Mouse (Mus musculus) heart, embryonic 12.5 days (tissue): ENCODE results near the gene Fgl2. TPM values are rescaled to one million over a fixed set of nuclear protein-coding genes. Genes with fewer than 3 reads are reported as not detected.
A peak's percentile ranks its signal among the peaks of the same experiment; 100 is the strongest.

Experiments used
- ATAC-seq: fragments of 200-750 bp; cut with Nextera tagmentation; 2 replicates; pipeline ENCODE4 v1.8.0; 2017; ENCODE audit warnings: moderate TSS enrichment, moderate library complexity; ENCODE audit not compliant: insufficient number of reproducible peaks, low FRiP score
- H3K27ac ChIP-seq: fragments of 300-500 bp; sonication (generic); 2 replicates; pipeline ENCODE4 v1.5.1; 2016; ENCODE audit warnings: mild to moderate bottlenecking, moderate library complexity; ENCODE audit not compliant: poor library complexity, severe bottlenecking
- H3K27me3 ChIP-seq: fragments of 300-500 bp; sonication (generic); replicated peaks from 2 replicates; pipeline ENCODE4 v1.6.1; 2016; ENCODE audit warnings: mild to moderate bottlenecking, moderate library complexity
- H3K36me3 ChIP-seq: fragments of 300-500 bp; sonication (generic); 2 replicates; pipeline ENCODE4 v1.6.1; 2016; ENCODE audit warnings: mild to moderate bottlenecking, moderate library complexity
- H3K4me1 ChIP-seq: fragments of 300-500 bp; sonication (generic); replicated peaks from 2 replicates; pipeline ENCODE4 v1.6.1; 2016; ENCODE audit warnings: mild to moderate bottlenecking
- H3K4me2 ChIP-seq: fragments of 300-500 bp; sonication (generic); 2 replicates; pipeline ENCODE4 v1.6.1; 2016; ENCODE audit warnings: mild to moderate bottlenecking, moderate library complexity
- H3K4me3 ChIP-seq: fragments of 300-500 bp; sonication (generic); 2 replicates; pipeline ENCODE4 v1.5.1; 2016; ENCODE audit warnings: mild to moderate bottlenecking
- H3K9ac ChIP-seq: fragments of 300-500 bp; sonication (generic); 2 replicates; pipeline ENCODE4 v1.6.1; 2016; ENCODE audit warnings: mild to moderate bottlenecking, moderate library complexity
- H3K9me3 ChIP-seq: fragments of 300-500 bp; sonication (generic); replicated peaks from 2 replicates; pipeline ENCODE4 v1.6.1; 2016; ENCODE audit warnings: mild to moderate bottlenecking, moderate library complexity
- WGBS: fragments of 180-500 bp; shearing (Covaris S2); methylation state at CpG from one replicate; pipeline ENCODE4 v1.1.7; 2016; 5-methylcytosine and 5-hydroxymethylcytosine counted together
- polyA plus RNA-seq: library from polyadenylated mRNA; unstranded; fragments of >200 nt; fragmentation: Nextera tagmentation; extraction: Ambion mirVana; gene quantifications from 2 replicates; pipeline ENCODE4 v1.2.1, GENCODE M21; 2016

The Fgl2 gene
- polyA plus RNA-seq, 1 experiment from 2014 or later, result 34.2 TPM

DNA sequence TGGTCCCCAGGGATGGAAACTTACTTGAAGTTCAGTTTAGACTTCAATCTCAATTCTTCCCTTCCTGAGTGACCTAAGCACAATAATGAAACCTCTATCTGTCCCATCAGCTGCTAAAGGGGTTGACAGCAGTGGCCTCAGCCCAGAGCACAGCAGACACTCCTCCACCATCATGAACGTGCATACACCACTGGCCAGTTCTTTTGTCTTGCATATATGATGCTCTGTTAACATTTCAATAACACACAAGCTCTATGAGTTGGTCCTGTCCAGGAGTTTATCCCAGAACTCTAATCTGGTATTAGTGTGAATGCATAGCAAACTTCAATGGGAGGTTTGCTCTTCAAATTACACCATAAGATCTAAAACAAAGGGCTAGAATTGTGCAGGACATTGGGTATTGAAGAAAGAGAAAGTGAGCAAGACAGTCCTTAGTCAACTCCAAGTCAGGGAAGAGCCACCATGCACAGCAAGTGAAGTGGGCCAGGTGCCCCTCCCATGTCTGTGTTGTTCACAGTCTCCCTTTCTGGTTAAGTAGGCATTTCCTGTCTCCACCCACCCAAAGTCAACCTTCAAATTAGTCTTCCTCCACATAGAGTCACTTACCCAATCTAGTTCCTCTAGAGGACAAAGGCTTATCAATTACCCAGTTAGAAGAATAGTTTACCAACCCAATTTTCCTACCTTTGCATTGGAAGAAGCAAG lies 41.8 kb downstream of the Fgl2 start:
- Histone ChIP-seq H3K9me3 (peaks cover 4% of the 10 kb centered on the region; the same call in 1 of the 2 replicates), H3K4me3 (no peak overlapping the region), H3K27me3 (no peaks in the 10 kb centered on the region), H3K36me3 (no peaks in the 10 kb centered on the region), H3K4me1 (0 out of 2 replicates have a peak, but pooled peaks cover 3% of the 10 kb centered on the region), H3K27ac (no peak overlapping the region), H3K9ac (no peak overlapping the region), H3K4me2 (no peak overlapping the region)
- no peak for ATAC-seq
- 57% methylated on average over 1 of the region's 1 CpGs for WGBS

DNA sequence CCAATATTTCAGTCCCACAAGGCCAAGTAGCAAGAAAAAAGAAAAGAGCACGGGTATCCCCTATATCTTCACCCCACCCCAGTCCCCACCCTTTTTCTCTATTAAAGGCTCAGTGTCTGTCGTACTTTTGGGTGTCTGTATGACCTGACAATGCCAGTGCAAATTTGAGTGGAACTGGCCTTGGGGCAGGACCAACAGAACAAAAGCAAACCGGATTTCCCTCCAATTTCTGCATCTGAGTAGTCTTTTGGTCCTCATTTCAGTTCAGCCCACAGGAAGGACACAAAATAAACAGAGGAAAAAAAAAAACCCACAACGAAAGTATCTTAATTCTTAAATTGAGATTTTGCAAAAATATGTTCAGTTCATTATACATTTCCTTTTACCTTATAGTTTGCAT lies 46.2 kb downstream of the Fgl2 start:
- no peaks in the 10 kb centered on the region for H3K27me3 ChIP-seq
- H3K9me3 ChIP-seq, result no peaks in the 10 kb centered on the region
- no peak overlapping the region for H3K27ac ChIP-seq
- no peak for ATAC-seq
- no peak overlapping the region for H3K9ac ChIP-seq
- H3K36me3 ChIP-seq, result no peaks in the 10 kb centered on the region
- WGBS, result 67% methylated on average over 4 of the region's 4 CpGs
- no peak overlapping the region for H3K4me3 ChIP-seq
- H3K4me2 ChIP-seq, result no peak overlapping the region
- H3K4me1 ChIP-seq, result no peaks in the 10 kb centered on the region

DNA sequence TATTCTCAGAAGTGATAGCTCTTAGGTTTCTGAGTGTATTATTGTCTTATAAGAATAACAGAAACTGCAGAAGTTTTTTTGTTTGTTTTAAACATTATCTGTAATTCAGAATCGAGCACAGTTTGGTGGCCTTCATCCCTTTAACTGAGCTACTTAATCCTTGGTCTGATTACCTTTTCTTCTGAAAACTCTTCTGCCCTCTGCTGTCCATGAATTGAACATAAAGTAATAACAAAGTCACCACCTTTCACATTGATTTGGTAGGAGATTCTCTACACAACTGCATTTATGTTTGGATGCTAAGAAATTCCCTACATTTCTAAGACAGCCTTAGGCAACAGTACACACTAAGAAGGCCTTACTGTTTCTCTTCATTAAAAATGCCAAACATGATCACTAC lies 48.2 kb downstream of the Fgl2 start:
- Histone ChIP-seq H3K36me3 (no peaks in the 10 kb centered on the region), H3K27ac (no peak overlapping the region)
- 17% methylated on average over 1 of the region's 1 CpGs for WGBS

DNA sequence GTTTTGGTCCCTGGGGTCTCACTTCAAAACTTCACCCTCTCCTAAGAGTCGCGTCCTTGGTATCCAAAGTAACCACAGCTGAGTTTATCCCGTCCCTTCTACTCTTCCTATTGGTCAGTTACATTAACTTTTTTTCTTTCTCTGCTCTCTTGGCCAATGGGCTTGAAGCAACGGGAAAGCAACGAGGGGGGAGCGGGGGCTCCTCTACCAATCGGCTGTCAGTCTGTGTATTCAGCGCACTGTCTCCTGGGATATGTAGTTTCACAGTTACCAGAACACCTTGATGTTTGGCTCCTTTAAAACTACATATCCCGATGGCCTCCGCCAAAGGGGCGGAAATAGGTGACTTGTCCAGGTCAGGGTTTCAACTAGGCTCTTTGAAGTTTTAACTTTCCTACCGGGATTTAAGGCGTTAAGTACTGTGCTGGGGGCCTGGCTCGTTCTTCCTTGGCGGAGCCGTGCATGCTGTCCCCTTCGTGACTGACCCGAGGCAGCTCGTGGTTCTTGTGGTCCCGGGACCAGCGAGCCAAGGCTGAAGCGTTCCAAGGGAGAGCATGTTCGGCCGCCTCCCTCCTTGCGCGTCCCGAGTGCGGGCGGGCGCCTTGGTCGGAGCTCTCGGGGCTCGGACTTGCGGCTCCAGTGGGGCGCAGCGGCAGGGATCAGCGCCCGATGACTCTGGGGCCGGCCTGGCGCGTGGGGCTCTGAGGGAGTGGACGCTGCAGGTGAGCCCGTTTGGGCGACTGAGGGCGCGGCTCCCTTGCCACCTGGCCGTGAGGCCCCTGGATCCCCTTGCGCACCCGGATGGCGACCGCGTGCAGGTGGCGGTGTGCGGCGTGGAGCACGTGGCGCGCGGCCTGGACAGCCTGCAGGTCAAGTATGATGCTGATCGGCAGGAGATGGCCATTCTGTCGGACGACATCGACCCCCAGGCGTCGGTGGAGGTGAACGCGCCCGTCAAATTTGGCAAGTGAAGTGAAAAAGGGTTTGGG lies 52.5 kb downstream of the Fgl2 start, which contains the start of the genes Ccdc146 and Fam185a:
TSS of gene Ccdc146 (minus strand) at position 64 of the 989 bp plus-strand sequence.
TSS of gene Fam185a (plus strand) at position 345 of the 989 bp plus-strand sequence.
- peak within 1 kb of the TSS; percentile 24; the same call in 1 of the 2 replicates for H3K27ac ChIP-seq
- H3K4me2 ChIP-seq, result peak within 1 kb of the TSS; percentile 98
- under 1% methylated on average over 68 of the region's 68 CpGs for WGBS
- peak within 1 kb of the TSS; percentile 86 for H3K4me3 ChIP-seq
- H3K4me1 ChIP-seq, result peaks cover 11% of the 10 kb centered on the region
- peak; percentile 100 for ATAC-seq
- H3K9me3 ChIP-seq, result no peaks in the 10 kb centered on the region
- no peaks in the 10 kb centered on the region for H3K27me3 ChIP-seq
- H3K36me3 ChIP-seq, result no peaks in the 10 kb centered on the region
- H3K9ac ChIP-seq, result peak within 1 kb of the TSS; percentile 85

More for the DNA sequence above, 48.2 kb downstream of the Fgl2 start:
- Histone ChIP-seq H3K9ac (no peak overlapping the region), H3K4me1 (no peaks in the 10 kb centered on the region), H3K27me3 (no peaks in the 10 kb centered on the region), H3K9me3 (no peaks in the 10 kb centered on the region), H3K4me2 (no peak overlapping the region), H3K4me3 (no peak overlapping the region)
- no peak for ATAC-seq

DNA sequence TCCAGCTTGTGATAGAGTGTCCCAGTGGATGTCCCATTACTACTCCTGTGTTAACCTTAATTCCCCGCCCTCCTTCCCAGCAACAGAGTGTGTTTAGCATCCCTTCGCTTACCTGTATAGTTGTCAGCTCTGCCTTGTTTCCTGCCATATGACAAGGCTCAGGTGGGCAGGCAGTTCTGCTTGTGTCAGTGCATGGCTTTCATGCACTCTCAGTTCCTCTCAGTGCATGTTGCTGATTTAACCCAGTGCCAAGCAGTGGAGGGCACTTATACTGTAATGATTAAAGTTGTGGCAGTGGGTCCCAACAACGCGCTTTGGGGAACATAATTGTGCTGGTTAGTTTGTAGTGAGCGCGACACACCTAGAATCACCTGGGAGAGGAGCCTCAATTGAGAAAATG lies 54.2 kb downstream of the Fgl2 start:
- no peak overlapping the region for H3K9ac ChIP-seq
- H3K36me3 ChIP-seq, result no peaks in the 10 kb centered on the region
- no peaks in the 10 kb centered on the region for H3K9me3 ChIP-seq
- 93% methylated on average over 6 of the region's 6 CpGs for WGBS
- no peak overlapping the region for H3K4me3 ChIP-seq
- no peak for ATAC-seq
- H3K27ac ChIP-seq, result no peak overlapping the region
- peak overlapping the region; percentile 98; the same call in 1 of the 2 replicates for H3K4me2 ChIP-seq
- H3K4me1 ChIP-seq, result peaks cover 11% of the 10 kb centered on the region
- H3K27me3 ChIP-seq, result no peaks in the 10 kb centered on the region

Other genes starting within 250 kb of the Fgl2 start
- gene Gsap, start 186.4 kb upstream of the Fgl2 start, polyA plus RNA-seq, result 0.41 and 0.71 TPM in 2 replicates
- 1.3 and 2.1 TPM in 2 replicates for gene Ccdc146, start 52.0 kb downstream of the Fgl2 start, polyA plus RNA-seq
- gene Fam185a, start 52.3 kb downstream of the Fgl2 start, polyA plus RNA-seq, result 9.4 and 10.1 TPM in 2 replicates
- 6.6 and 7.8 TPM in 2 replicates for gene Lrrc17, start 170.9 kb downstream of the Fgl2 start, polyA plus RNA-seq